Mouse (Mus musculus) liver, adult 2 months (tissue): ENCODE results near the gene Stx11. TPM values are rescaled to one million over a fixed set of nuclear protein-coding genes. Genes with fewer than 3 reads are reported as not detected.

Experiments
- DNase-seq: peaks from one replicate; pipeline ENCODE4 v3.0.0-alpha.2; 2011; ENCODE audit warnings: low read depth, low spot score; ENCODE audit errors: extremely low read depth
- H3K27ac ChIP-seq: fragments of 200-500 bp; replicated peaks from 2 replicates; pipeline ENCODE4 v1.5.1; 2012; ENCODE audit warnings: low read depth, mild to moderate bottlenecking, control low read depth, inconsistent platforms, low read length; ENCODE audit not compliant: insufficient read depth
- H3K27me3 ChIP-seq: fragments of 200-500 bp; 2 replicates; pipeline ENCODE4 v1.6.1; 2012; ENCODE audit warnings: mild to moderate bottlenecking, moderate library complexity, low read length, inconsistent platforms; ENCODE audit not compliant: control insufficient read depth, insufficient read depth
- H3K36me3 ChIP-seq: fragments of 200-500 bp; 2 replicates; pipeline ENCODE4 v1.6.1; 2012; ENCODE audit warnings: low read length, inconsistent platforms; ENCODE audit not compliant: control insufficient read depth, insufficient read depth
- H3K4me1 ChIP-seq: fragments of 200-500 bp; 2 replicates; pipeline ENCODE4 v1.6.1; 2011; ENCODE audit warnings: low read length; ENCODE audit not compliant: control insufficient read depth, insufficient read depth
- H3K4me3 ChIP-seq: fragments of 200-500 bp; 2 replicates; pipeline ENCODE4 v1.5.1; 2011; ENCODE audit warnings: low read depth, mild to moderate bottlenecking, control low read depth, low read length, moderate library complexity; ENCODE audit not compliant: insufficient read depth
- H3K79me2 ChIP-seq: fragments of 200-500 bp; 2 replicates; pipeline ENCODE4 v1.6.1; 2012; ENCODE audit warnings: inconsistent platforms, mild to moderate bottlenecking, low read length, moderate library complexity; ENCODE audit not compliant: control insufficient read depth, insufficient read depth
- H3K9ac ChIP-seq: fragments of 200-500 bp; 2 replicates; pipeline ENCODE4 v1.6.1; 2012; ENCODE audit warnings: low read depth, mild to moderate bottlenecking, control low read depth, inconsistent platforms, low read length
- CTCF ChIP-seq: fragments of 200-500 bp; IDR thresholded peaks from 2 replicates; pipeline ENCODE4 v1.5.1; 2011; ENCODE audit warnings: low read depth, low read length, control low read depth
- POLR2A ChIP-seq: fragments of 200-500 bp; IDR thresholded peaks from 2 replicates; pipeline ENCODE4 v1.6.1; 2011; ENCODE audit warnings: low read length, control low read depth; ENCODE audit not compliant: insufficient read depth; ENCODE audit errors: extremely low read depth
- WGBS: fragments of 180-500 bp; shearing (Covaris S2); methylation state at CpG from one replicate; pipeline ENCODE4 v1.1.7; 2018; 5-methylcytosine and 5-hydroxymethylcytosine counted together
- polyA plus RNA-seq: library from polyadenylated mRNA; depleted of rRNA; stranded (reverse); fragments of >200 nt; gene quantifications from 2 replicates; pipeline ENCODE4 v1.2.3, GENCODE M21; 2012
- total RNA-seq: library from RNA; depleted of rRNA; stranded (reverse); fragments of >200 nt; gene quantifications from 2 replicates; pipeline ENCODE4 v1.2.3, GENCODE M21; 2014

Gene Stx11
- total and polyA plus RNA-seq, 2 experiments, result 0.18 to 1.5 TPM

- Histone ChIP-seq H3K79me2 (no peaks in the 10 kb centered on the region), H3K4me1 (no peaks in the 10 kb centered on the region), H3K36me3 (no peaks in the 10 kb centered on the region), H3K4me3 (no peak overlapping the region), H3K9ac (no peak overlapping the region), H3K27ac (no peak overlapping the region), H3K27me3 (no peaks in the 10 kb centered on the region)
- TF ChIP-seq POLR2A (no peak), CTCF (no peak)
- DNase-seq, result no peak
- 85% methylated on average over 25 of the region's 25 CpGs for WGBS
Measured at GRCm38 (mm10) chr10:12993411-12994039, 29.4 kb upstream of the Stx11 start.

GRCm38 (mm10) chr10:12991953-12992352, 27.9 kb upstream of the Stx11 start:
- Histone ChIP-seq H3K36me3 (no peaks in the 10 kb centered on the region), H3K9ac (no peak overlapping the region), H3K27ac (no peak overlapping the region), H3K4me3 (no peak overlapping the region), H3K79me2 (no peaks in the 10 kb centered on the region), H3K27me3 (0 out of 2 replicates have a peak, but pooled peaks cover 2% of the 10 kb centered on the region), H3K4me1 (no peaks in the 10 kb centered on the region)
- WGBS, result 83% methylated on average over 5 of the region's 5 CpGs
- TF ChIP-seq POLR2A, result no peak
- DNase-seq, result no peak

DNA sequence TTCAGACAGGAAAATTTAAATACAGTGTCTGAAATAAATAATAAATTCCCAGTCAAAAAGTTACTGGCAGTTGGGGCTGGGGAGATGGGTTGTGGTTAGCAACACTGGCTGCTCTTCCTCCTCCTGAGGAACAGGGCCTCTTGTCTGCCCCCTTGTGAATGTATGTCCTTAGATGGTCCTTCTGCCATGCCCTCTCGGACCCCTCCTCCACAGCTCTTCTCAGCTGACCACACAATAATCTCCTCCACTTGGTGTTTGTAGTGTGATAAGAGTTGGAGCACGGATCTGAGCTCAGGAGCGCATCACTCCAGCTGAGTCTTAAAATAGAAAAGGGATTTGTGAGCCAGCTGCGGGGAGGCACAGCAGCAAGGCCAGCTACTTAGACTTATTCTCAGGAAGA, 22.8 kb upstream of the Stx11 start:
- TF ChIP-seq POLR2A, result no peak
- no peak for TF ChIP-seq CTCF
- Histone ChIP-seq H3K4me1 (no peaks in the 10 kb centered on the region), H3K79me2 (no peaks in the 10 kb centered on the region), H3K9ac (no peak overlapping the region), H3K27me3 (0 out of 2 replicates have a peak, but pooled peaks cover 2% of the 10 kb centered on the region), H3K27ac (no peak overlapping the region), H3K36me3 (no peaks in the 10 kb centered on the region), H3K4me3 (no peak overlapping the region)
- WGBS, result 67% methylated on average over 4 of the region's 4 CpGs
- DNase-seq, result no peak

DNA sequence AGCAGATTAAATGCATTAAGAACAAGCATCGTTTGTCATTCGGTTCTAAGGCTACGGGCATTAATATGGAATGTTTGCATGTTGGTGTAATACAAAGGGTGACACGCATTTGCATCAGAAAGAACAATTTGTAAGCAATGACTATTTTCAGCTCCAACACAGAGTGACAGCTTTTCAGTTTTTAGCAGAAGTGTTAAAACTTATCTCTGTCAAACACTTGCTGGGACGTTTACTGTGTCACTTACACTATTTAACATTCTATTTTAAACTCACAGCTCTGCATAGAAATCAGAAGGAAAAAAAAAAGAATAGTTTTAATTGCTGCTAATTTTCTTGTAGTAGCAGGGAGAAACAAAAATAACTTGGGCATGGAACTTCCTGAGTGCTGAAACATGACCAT, 22.4 kb upstream of the Stx11 start:
- Histone ChIP-seq H3K4me1 (no peaks in the 10 kb centered on the region), H3K9ac (no peak overlapping the region), H3K27me3 (0 out of 2 replicates have a peak, but pooled peaks cover 2% of the 10 kb centered on the region), H3K4me3 (no peak overlapping the region), H3K79me2 (no peaks in the 10 kb centered on the region), H3K27ac (no peak overlapping the region), H3K36me3 (no peaks in the 10 kb centered on the region)
- no peak for DNase-seq
- no peak for TF ChIP-seq CTCF
- TF ChIP-seq POLR2A, result no peak
- WGBS, result 87% methylated on average over 5 of the region's 5 CpGs

- Histone ChIP-seq H3K9ac (no peak overlapping the region), H3K4me1 (no peaks in the 10 kb centered on the region), H3K27me3 (0 out of 2 replicates have a peak, but pooled peaks cover 2% of the 10 kb centered on the region), H3K4me3 (no peak overlapping the region), H3K27ac (no peak overlapping the region), H3K79me2 (no peaks in the 10 kb centered on the region), H3K36me3 (no peaks in the 10 kb centered on the region)
- DNase-seq, result no peak
- WGBS, result 78% methylated on average over 3 of the region's 3 CpGs
- TF ChIP-seq CTCF (no peak), POLR2A (no peak)
Measured at GRCm38 (mm10) chr10:12985028-12985427, 20.9 kb upstream of the Stx11 start.

- 71% methylated on average over 3 of the region's 3 CpGs for WGBS
- Histone ChIP-seq H3K79me2 (no peaks in the 10 kb centered on the region), H3K4me1 (no peaks in the 10 kb centered on the region), H3K9ac (no peak overlapping the region), H3K27me3 (0 out of 2 replicates have a peak, but pooled peaks cover 2% of the 10 kb centered on the region), H3K4me3 (no peak overlapping the region), H3K27ac (no peak overlapping the region), H3K36me3 (no peaks in the 10 kb centered on the region)
- no peak for DNase-seq
- TF ChIP-seq POLR2A (no peak), CTCF (no peak)
Measured at GRCm38 (mm10) chr10:12983516-12983915, 19.4 kb upstream of the Stx11 start.
